Mouse (Mus musculus) kidney, postnatal 0 days (tissue): ENCODE measurements around the gene 1700080E11Rik. TPM values are rescaled to one million over a fixed set of nuclear protein-coding genes. Genes with fewer than 3 reads are reported as not detected.

Experiments
- ATAC-seq: fragments of 200-750 bp; cut with Nextera tagmentation; replicated peaks from 2 replicates; pipeline ENCODE4 v1.8.0; 2017; ENCODE audit warnings: low read depth, moderate number of reproducible peaks, moderate TSS enrichment, moderate library complexity; ENCODE audit not compliant: low FRiP score
- DNase-seq: peaks from one replicate; pipeline ENCODE4 v3.0.0-alpha.2; 2016; ENCODE audit warnings: low spot score
- H3K27ac ChIP-seq: fragments of 300-500 bp; sonication (generic); 2 replicates; pipeline ENCODE4 v1.5.1; 2014; ENCODE audit warnings: mild to moderate bottlenecking
- H3K27me3 ChIP-seq: fragments of 300-500 bp; sonication (generic); 2 replicates; pipeline ENCODE4 v1.6.1; 2014; ENCODE audit warnings: low read length, mixed read lengths; ENCODE audit not compliant: insufficient read depth
- H3K36me3 ChIP-seq: fragments of 300-500 bp; sonication (generic); 2 replicates; pipeline ENCODE4 v1.6.1; 2014; ENCODE audit warnings: low read length, mixed read lengths; ENCODE audit not compliant: insufficient read depth
- H3K4me1 ChIP-seq: fragments of 300-500 bp; sonication (generic); replicated peaks from 2 replicates; pipeline ENCODE4 v1.6.1; 2014; ENCODE audit warnings: antibody characterized with exemption, low read length, mixed read lengths; ENCODE audit not compliant: insufficient read depth
- H3K4me2 ChIP-seq: fragments of 300-500 bp; sonication (generic); 2 replicates; pipeline ENCODE4 v1.6.1; 2014; ENCODE audit warnings: mild to moderate bottlenecking, low read length, moderate library complexity, mixed read lengths
- H3K4me3 ChIP-seq: fragments of 300-500 bp; sonication (generic); replicated peaks from 2 replicates; pipeline ENCODE4 v1.5.1; 2014; ENCODE audit warnings: low read depth, low read length
- H3K9ac ChIP-seq: fragments of 300-500 bp; sonication (generic); 2 replicates; pipeline ENCODE4 v1.6.1; 2014; ENCODE audit warnings: low read depth, low read length
- H3K9me3 ChIP-seq: fragments of 300-500 bp; sonication (generic); replicated peaks from 2 replicates; pipeline ENCODE4 v1.6.1; 2016; ENCODE audit warnings: low read length, inconsistent platforms, mixed read lengths
- CTCF ChIP-seq: IDR thresholded peaks from 2 replicates; pipeline ENCODE4 v1.5.1; 2016; ENCODE audit warnings: antibody characterized with exemption, low read depth, mild to moderate bottlenecking, moderate library complexity
- WGBS: fragments of 180-500 bp; shearing (Covaris S2); extraction: QIAGEN DNeasy Blood & Tissue Kit; methylation state at CpG from one replicate; pipeline ENCODE4 v1.1.7; 2014; 5-methylcytosine and 5-hydroxymethylcytosine counted together
- polyA plus RNA-seq: library from polyadenylated mRNA; unstranded; fragments of >200 nt; fragmentation: Nextera tagmentation; extraction: Ambion mirVana; gene quantifications from 2 replicates; pipeline ENCODE4 v1.2.1, GENCODE M21; 2015

The 1700080E11Rik gene
- not detected in 2 replicates for polyA plus RNA-seq

GRCm38 (mm10) chr9:105144992-105145391, at the start of gene 1700080E11Rik:
TSS of gene 1700080E11Rik (minus strand) at chr9:105145092.
- ATAC-seq, result no peak
- no peak within 1 kb of the TSS for H3K9ac ChIP-seq
- 80% methylated on average over 6 of the region's 6 CpGs for WGBS
- H3K9me3 ChIP-seq, result no peaks in the 10 kb centered on the region
- no peak for DNase-seq
- H3K4me2 ChIP-seq, result no peak within 1 kb of the TSS
- no peak for TF ChIP-seq CTCF
- H3K4me1 ChIP-seq, result no peaks in the 10 kb centered on the region
- H3K27me3 ChIP-seq, result no peaks in the 10 kb centered on the region
- H3K4me3 ChIP-seq, result no peak within 1 kb of the TSS
- H3K27ac ChIP-seq, result no peak within 1 kb of the TSS
- H3K36me3 ChIP-seq, result no peaks in the 10 kb centered on the region

- no peak for ATAC-seq
- Histone ChIP-seq H3K27me3 (no peaks in the 10 kb centered on the region), H3K4me3 (no peak overlapping the region), H3K4me1 (no peaks in the 10 kb centered on the region), H3K9ac (no peak overlapping the region), H3K9me3 (no peaks in the 10 kb centered on the region), H3K27ac (no peak overlapping the region), H3K4me2 (no peak overlapping the region), H3K36me3 (no peaks in the 10 kb centered on the region)
- DNase-seq, result no peak
- TF ChIP-seq CTCF, result no peak
- 66% methylated on average over 3 of the region's 3 CpGs for WGBS
Observed at GRCm38 (mm10) chr9:105186725-105187124, 41.8 kb upstream of the 1700080E11Rik start.

- no peak overlapping the region for H3K27ac ChIP-seq
- H3K9me3 ChIP-seq, result no peaks in the 10 kb centered on the region
- H3K4me3 ChIP-seq, result no peak overlapping the region
- no peak overlapping the region for H3K9ac ChIP-seq
- TF ChIP-seq CTCF, result no peak
- H3K27me3 ChIP-seq, result no peaks in the 10 kb centered on the region
- no peaks in the 10 kb centered on the region for H3K4me1 ChIP-seq
- no peak overlapping the region for H3K4me2 ChIP-seq
- ATAC-seq (no peak), DNase-seq (no peak)
- WGBS, result 83% methylated on average over 3 of the region's 3 CpGs
- no peaks in the 10 kb centered on the region for H3K36me3 ChIP-seq
Observed at GRCm38 (mm10) chr9:105182392-105182791, 37.5 kb upstream of the 1700080E11Rik start.

DNA sequence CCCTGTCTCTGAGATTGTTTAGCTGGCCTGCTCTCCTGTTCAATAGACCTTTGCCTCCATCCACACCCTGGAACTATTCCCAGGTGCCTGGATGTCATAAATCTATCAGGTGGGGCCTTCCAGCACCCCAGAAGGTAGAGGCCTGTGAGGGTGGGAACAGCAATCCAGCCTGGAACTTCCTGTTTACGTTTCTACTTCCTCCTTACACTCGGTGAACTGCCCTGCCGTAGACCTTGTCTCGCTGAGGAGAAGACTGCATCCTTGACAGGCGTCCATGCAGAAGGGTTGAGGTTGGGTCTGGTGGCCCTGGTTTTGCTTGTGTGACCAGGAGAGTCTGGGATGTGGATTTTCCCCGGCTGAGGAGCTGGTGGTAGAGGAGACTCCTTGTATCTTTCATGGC, 5.7 kb downstream of the 1700080E11Rik start:
- TF ChIP-seq CTCF, result no peak
- Histone ChIP-seq H3K4me3 (no peak overlapping the region), H3K36me3 (no peaks in the 10 kb centered on the region), H3K4me2 (no peak overlapping the region), H3K27me3 (no peaks in the 10 kb centered on the region), H3K9me3 (no peaks in the 10 kb centered on the region), H3K27ac (no peak overlapping the region), H3K4me1 (no peaks in the 10 kb centered on the region), H3K9ac (no peak overlapping the region)
- no peak for DNase-seq
- ATAC-seq, result no peak
- 54% methylated on average over 6 of the region's 6 CpGs for WGBS

- WGBS, result 39% methylated on average over 1 of the region's 1 CpGs
Observed at GRCm38 (mm10) chr9:105136404-105136803, 8.5 kb downstream of the 1700080E11Rik start.

GRCm38 (mm10) chr9:105134536-105134935, 10.4 kb downstream of the 1700080E11Rik start:
- DNase-seq (no peak), ATAC-seq (no peak)
- no peaks in the 10 kb centered on the region for H3K27me3 ChIP-seq
- no peak overlapping the region for H3K9ac ChIP-seq
- TF ChIP-seq CTCF, result no peak
- 84% methylated on average over 5 of the region's 5 CpGs for WGBS
- H3K4me2 ChIP-seq, result no peak overlapping the region
- no peaks in the 10 kb centered on the region for H3K9me3 ChIP-seq
- no peak overlapping the region for H3K27ac ChIP-seq
- H3K36me3 ChIP-seq, result no peaks in the 10 kb centered on the region
- no peak overlapping the region for H3K4me3 ChIP-seq
- H3K4me1 ChIP-seq, result no peaks in the 10 kb centered on the region

More at GRCm38 (mm10) chr9:105136404-105136803, 8.5 kb downstream of the 1700080E11Rik start:
- H3K27ac ChIP-seq, result no peak overlapping the region
- no peaks in the 10 kb centered on the region for H3K36me3 ChIP-seq
- H3K4me3 ChIP-seq, result no peak overlapping the region
- no peaks in the 10 kb centered on the region for H3K27me3 ChIP-seq
- no peak overlapping the region for H3K4me2 ChIP-seq
- no peak overlapping the region for H3K9ac ChIP-seq
- DNase-seq (peak; percentile 0), ATAC-seq (no peak)
- H3K4me1 ChIP-seq, result no peaks in the 10 kb centered on the region
- no peaks in the 10 kb centered on the region for H3K9me3 ChIP-seq
- no peak for TF ChIP-seq CTCF

GRCm38 (mm10) chr9:105132002-105132367, 12.9 kb downstream of the 1700080E11Rik start:
- Histone ChIP-seq H3K9ac (no peak overlapping the region), H3K4me3 (peak overlapping the region; percentile 73), H3K4me2 (peak overlapping the region; percentile 82), H3K27ac (no peak overlapping the region), H3K36me3 (no peaks in the 10 kb centered on the region), H3K27me3 (no peaks in the 10 kb centered on the region), H3K4me1 (no peaks in the 10 kb centered on the region), H3K9me3 (no peaks in the 10 kb centered on the region)
- ATAC-seq, result peak; percentile 21; the same call in 1 of the 2 replicates
- TF ChIP-seq CTCF, result no peak
- 21% methylated on average over 5 of the region's 5 CpGs for WGBS
- DNase-seq, result no peak
